In the genomic region with DNA sequence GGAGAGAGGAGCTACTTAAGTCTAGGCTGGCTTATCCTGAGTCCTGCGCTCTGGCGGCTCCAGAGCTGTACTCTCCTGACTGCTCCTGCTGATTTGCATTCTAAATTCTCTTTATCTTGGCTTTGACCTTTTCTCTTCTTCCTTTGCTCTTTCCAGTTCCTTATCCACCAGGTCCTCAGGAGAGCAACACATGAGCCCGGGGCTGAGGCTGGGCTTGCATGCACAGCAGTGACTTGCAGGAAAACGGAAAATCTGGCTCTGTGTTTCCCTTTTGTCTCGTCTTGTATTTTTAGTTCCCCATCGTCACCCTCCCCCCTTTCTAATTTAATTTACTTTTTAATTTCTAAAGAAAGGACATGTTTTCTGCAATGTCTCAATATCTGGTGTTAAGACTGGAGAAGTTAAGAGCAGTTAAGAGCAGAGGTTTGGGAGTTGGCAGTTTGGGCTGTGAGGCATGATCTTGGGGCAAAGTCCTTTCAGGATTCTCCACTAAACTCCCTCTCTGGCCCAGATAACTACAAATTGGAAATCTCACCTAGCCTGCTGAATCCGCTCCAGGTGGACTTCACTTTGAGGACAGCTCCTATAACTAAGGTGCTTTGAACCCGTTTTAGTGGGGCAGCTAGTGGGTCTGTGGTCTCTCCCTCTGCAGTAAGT, we compare ENCODE assay signal across 32 mouse cellular contexts. TPM values are rescaled to one million over a fixed set of nuclear protein-coding genes. Genes with fewer than 3 reads are reported as not detected.
DNase-seq lines count a peak whose midpoint lies in the region; ATAC-seq and TF ChIP-seq lines count a peak whose summit lies in the region.
"Had no signal": no experiment of that assay in that cellular context is flagged by ENCODE, and none has a peak within 500 bp of the region (broad histone marks: within the 10 kb centered on the region; RNA-seq: fewer than 3 reads in every experiment).

No protein-coding gene starts in this region.

- WGBS in heart, embryonic 10.5 days = 49% methylated on average over 8 of the region's 8 CpGs
- WGBS in liver, postnatal 0 days (ENCODE audit: insufficient replicate concordance) = 59% methylated on average over 8 of the region's 8 CpGs
- WGBS in liver, embryonic 12.5 days (ENCODE audit: insufficient replicate concordance) = 45% methylated on average over 8 of the region's 8 CpGs

- no peak for ATAC-seq in liver, postnatal 0 days
- no peak for ATAC-seq in liver, embryonic 12.5 days
- ATAC-seq: intestine, embryonic 15.5 days had no signal

- H3K4me3 ChIP-seq in heart, embryonic 10.5 days = no peak overlapping the region
- no peak overlapping the region for H3K4me3 ChIP-seq in liver, postnatal 0 days (ENCODE audit: low read depth, low read length)
- no peak overlapping the region for H3K4me3 ChIP-seq in liver, embryonic 12.5 days
- H3K4me3 ChIP-seq: forebrain, embryonic 13.5 days; hindbrain, embryonic 10.5 days; intestine, embryonic 15.5 days; limb, embryonic 15.5 days had no signal

- TF ChIP-seq CTCF in liver, postnatal 0 days (IDR thresholded peaks at IDR 0.05; ENCODE audit: low read depth) = no peak

- peaks cover 18% of the 10 kb centered on the region for H3K4me1 ChIP-seq in heart, embryonic 10.5 days
- H3K4me1 ChIP-seq in liver, postnatal 0 days (ENCODE audit: insufficient read depth) = peaks cover 16% of the 10 kb centered on the region
- H3K4me1 ChIP-seq in liver, embryonic 12.5 days = peaks cover 42% of the 10 kb centered on the region

- H3K27ac ChIP-seq in heart, embryonic 10.5 days = peak overlapping the region; percentile 18; the same call in 1 of the 2 replicates
- 0 out of 2 replicates have a peak overlapping the region, but pooled peaks have one; percentile 6 for H3K27ac ChIP-seq in liver, postnatal 0 days (ENCODE audit: low read depth)
- H3K27ac ChIP-seq in liver, embryonic 12.5 days = no peak overlapping the region
- H3K27ac ChIP-seq: forebrain, embryonic 13.5 days; hindbrain, embryonic 10.5 days; intestine, embryonic 15.5 days; limb, embryonic 15.5 days; stomach, postnatal 0 days had no signal

- no peak for TF ChIP-seq EP300 in liver, postnatal 0 days (IDR thresholded peaks at IDR 0.05; ENCODE audit: low read depth)

- no peaks in the 10 kb centered on the region for H3K27me3 ChIP-seq in heart, embryonic 10.5 days (ENCODE audit: insufficient read depth, poor library complexity, severe bottlenecking)
- no peaks in the 10 kb centered on the region for H3K27me3 ChIP-seq in liver, postnatal 0 days (ENCODE audit: insufficient read depth, low read length)
- peaks cover 26% of the 10 kb centered on the region for H3K27me3 ChIP-seq in liver, embryonic 12.5 days (replicated peaks)
- H3K27me3 ChIP-seq: forebrain, embryonic 13.5 days; intestine, embryonic 15.5 days; limb, embryonic 15.5 days had no signal

- intact Hi-C loops in heart, postnatal 10 days (cut with DNase I) = no loop called here

- H3K36me3 ChIP-seq in heart, embryonic 10.5 days = no peaks in the 10 kb centered on the region
- H3K36me3 ChIP-seq in liver, postnatal 0 days (replicated peaks; ENCODE audit: insufficient read depth, low read length) = no peaks in the 10 kb centered on the region
- peaks cover 11% of the 10 kb centered on the region for H3K36me3 ChIP-seq in liver, embryonic 12.5 days
- H3K36me3 ChIP-seq: hindbrain, embryonic 10.5 days; intestine, embryonic 15.5 days; limb, embryonic 15.5 days had no signal

- H3K9me3 ChIP-seq in heart, embryonic 10.5 days = no peaks in the 10 kb centered on the region
- no peaks in the 10 kb centered on the region for H3K9me3 ChIP-seq in liver, postnatal 0 days (ENCODE audit: low read length)
- no peaks in the 10 kb centered on the region for H3K9me3 ChIP-seq in liver, embryonic 12.5 days (replicated peaks)
- H3K9me3 ChIP-seq: forebrain, embryonic 13.5 days; hindbrain, embryonic 10.5 days; intestine, embryonic 15.5 days; limb, embryonic 15.5 days had no signal

- no peak overlapping the region for H3K4me2 ChIP-seq in liver, postnatal 0 days (ENCODE audit: low read depth, low read length)
- H3K4me2 ChIP-seq in liver, embryonic 12.5 days = no peak overlapping the region
- H3K4me2 ChIP-seq: forebrain, embryonic 13.5 days; intestine, embryonic 15.5 days; limb, embryonic 15.5 days; midbrain, embryonic 11.5 days had no signal

- no peak overlapping the region for H3K9ac ChIP-seq in liver, postnatal 0 days (replicated peaks)
- H3K9ac ChIP-seq in liver, embryonic 12.5 days = no peak overlapping the region
- H3K9ac ChIP-seq: forebrain, embryonic 13.5 days; intestine, embryonic 15.5 days; limb, embryonic 15.5 days had no signal

- no peak for DNase-seq in heart, embryonic 10.5 days (ENCODE audit: low spot score)
- DNase-seq in heart, postnatal 10 days = no peak
- DNase-seq in kidney, adult 18-20 months = peak; percentile 29
- DNase-seq in kidney, postnatal 4 days = no peak
- DNase-seq in liver, postnatal 0 days = no peak
- no peak for DNase-seq in lung, adult 18-20 months
- DNase-seq: adrenal gland, postnatal 25 days; cerebellum, adult 9-10 months; left cerebral cortex, postnatal 4 days; lung, adult 2 months; lung, postnatal 14 days; right cerebral cortex, postnatal 14 days; thymus, adult 2 months had no signal

RNA-seq across cellular contexts. Expression of gene Slc43a3, which starts 2.3 kb away (rescaled TPM):
- 48.4 and 50.9 TPM in 2 replicates for polyA plus RNA-seq in heart, embryonic 10.5 days (2016; fragmentation: Nextera tagmentation; extraction: Ambion mirVana)
- 100 to 1,000 TPM in 1 of 2 experiments, 10 to 100 TPM in 1; 53.0 to 109 TPM for total RNA-seq in heart, postnatal 10 days (2021)
- polyA plus RNA-seq in liver, postnatal 0 days (2015; fragmentation: Nextera tagmentation; extraction: Ambion mirVana) = 45.5 and 48.5 TPM in 2 replicates
- polyA plus RNA-seq in liver, embryonic 12.5 days (2016; fragmentation: Nextera tagmentation; extraction: Ambion mirVana) = 127 and 128 TPM in 2 replicates

RNA-seq across cellular contexts. Expression of gene Prg2, which starts 46.1 kb away (rescaled TPM):
- polyA plus RNA-seq in heart, embryonic 10.5 days (2016; fragmentation: Nextera tagmentation; extraction: Ambion mirVana) = 0.64 TPM in 1 of 2 replicates, not detected in the other
- total RNA-seq in heart, postnatal 10 days (2021) = under 1 TPM in 1 of 2 experiments, not detected in 1; 0.55 TPM
- 22.0 and 26.1 TPM in 2 replicates for polyA plus RNA-seq in liver, postnatal 0 days (2015; fragmentation: Nextera tagmentation; extraction: Ambion mirVana)
- 27.7 and 79.1 TPM in 2 replicates for polyA plus RNA-seq in liver, embryonic 12.5 days (2016; fragmentation: Nextera tagmentation; extraction: Ambion mirVana)
- total RNA-seq: adrenal gland, postnatal 25 days; ES-E14; gastrocnemius, adult 18-20 months; layer of hippocampus, adult 18-20 months; layer of hippocampus, postnatal 14 days; left cerebral cortex, postnatal 4 days had no signal
- polyA plus RNA-seq: embryonic facial prominence, embryonic 14.5 days; forebrain, embryonic 13.5 days; hindbrain, embryonic 10.5 days; hindbrain, embryonic 16.5 days; neural tube, embryonic 11.5 days had no signal

RNA-seq across cellular contexts. Expression of gene Rtn4rl2, which starts 47.6 kb away (rescaled TPM):
- 0.33 and 0.88 TPM in 2 replicates for polyA plus RNA-seq in heart, embryonic 10.5 days (2016; fragmentation: Nextera tagmentation; extraction: Ambion mirVana)
- total RNA-seq in heart, postnatal 10 days (2021) = 1 to 10 TPM; 4.0 to 8.0 TPM
- polyA plus RNA-seq in liver, postnatal 0 days (2015; fragmentation: Nextera tagmentation; extraction: Ambion mirVana) = 0.14 and 0.31 TPM in 2 replicates
- 0.29 and 0.31 TPM in 2 replicates for polyA plus RNA-seq in liver, embryonic 12.5 days (2016; fragmentation: Nextera tagmentation; extraction: Ambion mirVana)
- total RNA-seq: megakaryocyte progenitor cell, adult 5-6 weeks; monocyte, adult 5-6 weeks had no signal

RNA-seq across cellular contexts. Expression of gene Prg3, which starts 53.9 kb away (rescaled TPM):
- polyA plus RNA-seq in heart, embryonic 10.5 days (2016; fragmentation: Nextera tagmentation; extraction: Ambion mirVana) = 0.31 TPM in 1 of 2 replicates, not detected in the other
- total RNA-seq in heart, postnatal 10 days (2021) = not detected
- 4.0 and 5.1 TPM in 2 replicates for polyA plus RNA-seq in liver, postnatal 0 days (2015; fragmentation: Nextera tagmentation; extraction: Ambion mirVana)
- 3.1 and 7.1 TPM in 2 replicates for polyA plus RNA-seq in liver, embryonic 12.5 days (2016; fragmentation: Nextera tagmentation; extraction: Ambion mirVana)
- total RNA-seq: adrenal gland, postnatal 25 days; ES-E14; gastrocnemius, adult 18-20 months; layer of hippocampus, adult 18-20 months; layer of hippocampus, postnatal 14 days; left cerebral cortex, adult 8-10 months; left cerebral cortex, postnatal 4 days; monocyte, adult 5-6 weeks had no signal
- polyA plus RNA-seq: embryonic facial prominence, embryonic 14.5 days; forebrain, embryonic 13.5 days; gonadal fat pad, adult 2 months; hindbrain, embryonic 10.5 days; hindbrain, embryonic 16.5 days; intestine, embryonic 15.5 days; limb, embryonic 15.5 days; lung, adult 2 months; midbrain, embryonic 11.5 days; neural tube, embryonic 11.5 days; stomach, postnatal 0 days; urinary bladder, adult 2 months had no signal

Comparison
In these comparisons a context has a peak if more than half of its experiments do, and no peak if none do; other contexts are left out.
1. RNA of gene Prg2, which starts 46.1 kb away (polyA plus RNA-seq): 27.7 to 79.1 TPM in liver, embryonic 12.5 days and 22.0 to 26.1 TPM in liver, postnatal 0 days; 0.64 TPM in heart, embryonic 10.5 days; every median in the first group is over 10 times any median in the second.